Mouse (Mus musculus) intestine, postnatal 0 days (tissue): ENCODE results near the gene Csnk2a2. TPM values are rescaled to one million over a fixed set of nuclear protein-coding genes. Genes with fewer than 3 reads are reported as not detected.

Experiments
- ATAC-seq: fragments of 200-750 bp; cut with Nextera tagmentation; 2 replicates; pipeline ENCODE4 v1.8.0; 2017; ENCODE audit warnings: mild to moderate bottlenecking, moderate TSS enrichment, moderate library complexity
- H3K27ac ChIP-seq: fragments of 300-500 bp; sonication (generic); 2 replicates; pipeline ENCODE4 v1.5.1; 2014; ENCODE audit warnings: mild to moderate bottlenecking, low read depth, low read length, moderate library complexity
- H3K27me3 ChIP-seq: fragments of 300-500 bp; sonication (generic); replicated peaks from 2 replicates; pipeline ENCODE4 v1.6.1; 2014; ENCODE audit warnings: low read length, mixed read lengths; ENCODE audit not compliant: control insufficient read depth, insufficient read depth
- H3K36me3 ChIP-seq: fragments of 300-500 bp; sonication (generic); 2 replicates; pipeline ENCODE4 v1.6.1; 2014; ENCODE audit warnings: mild to moderate bottlenecking, moderate library complexity; ENCODE audit not compliant: control insufficient read depth, insufficient read depth
- H3K4me1 ChIP-seq: fragments of 300-500 bp; sonication (generic); replicated peaks from 2 replicates; pipeline ENCODE4 v1.6.1; 2014; ENCODE audit warnings: antibody characterized with exemption, low read length, mixed read lengths; ENCODE audit not compliant: control insufficient read depth, insufficient read depth
- H3K4me2 ChIP-seq: fragments of 300-500 bp; sonication (generic); replicated peaks from 2 replicates; pipeline ENCODE4 v1.6.1; 2014; ENCODE audit warnings: low read depth, mild to moderate bottlenecking, moderate library complexity
- H3K4me3 ChIP-seq: fragments of 300-500 bp; sonication (generic); 2 replicates; pipeline ENCODE4 v1.5.1; 2014; ENCODE audit warnings: low read depth, low read length
- H3K9ac ChIP-seq: fragments of 300-500 bp; sonication (generic); 2 replicates; pipeline ENCODE4 v1.6.1; 2014; ENCODE audit warnings: mild to moderate bottlenecking, low read depth, low read length
- H3K9me3 ChIP-seq: fragments of 300-500 bp; sonication (generic); 2 replicates; pipeline ENCODE4 v1.6.1; 2016; ENCODE audit warnings: mixed run types; ENCODE audit not compliant: control insufficient read depth
- CTCF ChIP-seq: sonication (generic); IDR thresholded peaks from 2 replicates; pipeline ENCODE4 v1.5.1; 2016; ENCODE audit warnings: low read depth, mild to moderate bottlenecking, control low read depth, antibody characterized with exemption, moderate library complexity
- WGBS: fragments of 180-500 bp; shearing (Covaris S2); extraction: QIAGEN DNeasy Blood & Tissue Kit; methylation state at CpG from one replicate; pipeline ENCODE4 v1.1.7; 2014; 5-methylcytosine and 5-hydroxymethylcytosine counted together
- polyA plus RNA-seq: library from polyadenylated mRNA; unstranded; fragments of >200 nt; fragmentation: Nextera tagmentation; extraction: Ambion mirVana; gene quantifications from 2 replicates; pipeline ENCODE4 v1.2.1, GENCODE M21; 2015

The Csnk2a2 gene
- polyA plus RNA-seq, 1 experiment from 2014 or later = 6.7 TPM

- Histone ChIP-seq H3K9ac (no peak overlapping the region), H3K4me1 (peaks cover 4% of the 10 kb centered on the region; the same call in 1 of the 2 replicates), H3K9me3 (no peaks in the 10 kb centered on the region), H3K27me3 (no peaks in the 10 kb centered on the region), H3K36me3 (no peaks in the 10 kb centered on the region), H3K27ac (no peak overlapping the region), H3K4me3 (no peak overlapping the region), H3K4me2 (no peak overlapping the region)
- TF ChIP-seq CTCF = no peak
- WGBS = 52% methylated on average over 4 of the region's 4 CpGs
- ATAC-seq = no peak
Observed at GRCm38 (mm10) chr8:95492057-95492456, 2.2 kb upstream of the Csnk2a2 start.

GRCm38 (mm10) chr8:95488698-95489332 is 1.0 kb downstream of the Csnk2a2 start:
- Histone ChIP-seq H3K27me3 (no peaks in the 10 kb centered on the region), H3K4me1 (peaks cover 4% of the 10 kb centered on the region; the same call in 1 of the 2 replicates), H3K9ac (peak overlapping the region; percentile 96), H3K4me3 (peak overlapping the region; percentile 76), H3K4me2 (peak overlapping the region; percentile 81), H3K36me3 (peaks cover 15% of the 10 kb centered on the region; the same call in 1 of the 2 replicates), H3K27ac (peak overlapping the region; percentile 42; the same call in 1 of the 2 replicates), H3K9me3 (no peaks in the 10 kb centered on the region)
- peak; percentile 90 for ATAC-seq
- peak; percentile 89 for TF ChIP-seq CTCF
- 1% methylated on average over 24 of the region's 42 CpGs for WGBS

GRCm38 (mm10) chr8:95487800-95488697 is 1.8 kb downstream of the Csnk2a2 start:
- TF ChIP-seq CTCF = peak; percentile 14; the same call in 1 of the 2 replicates
- ATAC-seq = peak; percentile 35; the same call in 1 of the 2 replicates
- peak overlapping the region; percentile 96 for H3K9ac ChIP-seq
- peak overlapping the region; percentile 42; the same call in 1 of the 2 replicates for H3K27ac ChIP-seq
- under 1% methylated on average over 73 of the region's 95 CpGs for WGBS
- no peaks in the 10 kb centered on the region for H3K27me3 ChIP-seq
- peaks cover 21% of the 10 kb centered on the region for H3K36me3 ChIP-seq
- peak overlapping the region; percentile 81 for H3K4me2 ChIP-seq
- peaks cover 4% of the 10 kb centered on the region; the same call in 1 of the 2 replicates for H3K4me1 ChIP-seq
- H3K9me3 ChIP-seq = no peaks in the 10 kb centered on the region
- H3K4me3 ChIP-seq = peak overlapping the region; percentile 76

GRCm38 (mm10) chr8:95470008-95470407 is 19.8 kb downstream of the Csnk2a2 start:
- ATAC-seq = no peak
- Histone ChIP-seq H3K4me3 (no peak overlapping the region), H3K9ac (no peak overlapping the region), H3K27ac (no peak overlapping the region), H3K36me3 (peaks cover 49% of the 10 kb centered on the region), H3K9me3 (no peaks in the 10 kb centered on the region), H3K4me2 (no peak overlapping the region), H3K4me1 (no peaks in the 10 kb centered on the region), H3K27me3 (no peaks in the 10 kb centered on the region)
- TF ChIP-seq CTCF = no peak
- 98% methylated on average over 4 of the region's 4 CpGs for WGBS

GRCm38 (mm10) chr8:95468995-95469394 is 20.8 kb downstream of the Csnk2a2 start:
- Histone ChIP-seq H3K9me3 (no peaks in the 10 kb centered on the region), H3K27ac (no peak overlapping the region), H3K36me3 (peaks cover 41% of the 10 kb centered on the region), H3K4me3 (no peak overlapping the region), H3K9ac (no peak overlapping the region), H3K27me3 (no peaks in the 10 kb centered on the region), H3K4me1 (no peaks in the 10 kb centered on the region), H3K4me2 (no peak overlapping the region)
- WGBS = 90% methylated on average over 3 of the region's 3 CpGs
- ATAC-seq = no peak
- TF ChIP-seq CTCF = no peak

GRCm38 (mm10) chr8:95466543-95466942 is 23.3 kb downstream of the Csnk2a2 start:
- H3K9me3 ChIP-seq = no peaks in the 10 kb centered on the region
- H3K4me3 ChIP-seq = no peak overlapping the region
- WGBS = 82% methylated on average over 2 of the region's 2 CpGs
- no peak for TF ChIP-seq CTCF
- no peak overlapping the region for H3K4me2 ChIP-seq
- no peaks in the 10 kb centered on the region for H3K27me3 ChIP-seq
- ATAC-seq = no peak
- H3K9ac ChIP-seq = no peak overlapping the region
- no peaks in the 10 kb centered on the region for H3K4me1 ChIP-seq
- H3K36me3 ChIP-seq = peaks cover 25% of the 10 kb centered on the region
- no peak overlapping the region for H3K27ac ChIP-seq
